Mouse (Mus musculus) right cerebral cortex, adult 2 months (tissue): ENCODE data around the gene Fam81b.
A peak's percentile ranks its signal among the peaks of the same experiment; 100 is the strongest.
"Not testable (repeated sequence)": the region's sequence is repeated elsewhere in the genome, so short reads cannot be mapped to it uniquely, and the experiment has no call there.

Experiments used
- DNase-seq, 2 experiments: peaks; one replicate each; pipeline ENCODE4 v3.0.0; 2021 to 2022; ENCODE audit warnings: low spot score in 2 of 2

Gene Fam81b

DNA sequence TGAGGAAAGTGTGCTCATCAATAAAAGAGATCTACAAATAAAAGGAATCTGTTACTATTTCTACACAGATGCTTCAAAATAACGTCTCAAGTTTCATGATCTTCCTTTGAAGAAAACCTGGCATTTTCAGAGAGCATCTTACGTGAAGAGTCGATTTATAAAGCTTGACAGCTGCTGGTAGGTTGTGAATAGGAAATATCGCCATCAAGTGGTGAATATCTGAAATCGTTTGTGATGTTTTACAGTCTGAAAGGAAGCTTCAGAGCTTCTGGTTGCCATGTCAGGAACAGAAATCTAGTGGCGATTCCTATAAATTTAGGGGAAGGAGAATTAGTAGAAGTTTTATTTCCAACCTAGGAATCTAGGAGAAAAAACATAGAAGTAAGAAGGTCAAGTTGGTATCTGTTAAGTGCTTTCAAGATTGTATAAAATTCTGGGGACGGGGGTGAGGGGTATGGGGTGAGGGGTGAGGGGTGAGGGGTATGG, at the start of gene Fam81b:
Gene Fam81b, minus strand, starts transcription at position 436 of the 486 bp plus-strand sequence.
- no peak for DNase-seq

GRCm38 (mm10) chr13:76345941-76346340, 41.1 kb upstream of the Fam81b start:
- DNase-seq, result not testable (repeated sequence)

- peak; percentile 61 to 64 for DNase-seq
Measured at GRCm38 (mm10) chr13:76318635-76319034, 13.8 kb upstream of the Fam81b start.

- DNase-seq, result no peak
Measured at GRCm38 (mm10) chr13:76311580-76311979, 6.7 kb upstream of the Fam81b start.

GRCm38 (mm10) chr13:76308811-76309210, 3.9 kb upstream of the Fam81b start:
- no peak for DNase-seq

- no peak for DNase-seq
Measured at GRCm38 (mm10) chr13:76305655-76306365, 938 bp upstream of the Fam81b start.

DNA sequence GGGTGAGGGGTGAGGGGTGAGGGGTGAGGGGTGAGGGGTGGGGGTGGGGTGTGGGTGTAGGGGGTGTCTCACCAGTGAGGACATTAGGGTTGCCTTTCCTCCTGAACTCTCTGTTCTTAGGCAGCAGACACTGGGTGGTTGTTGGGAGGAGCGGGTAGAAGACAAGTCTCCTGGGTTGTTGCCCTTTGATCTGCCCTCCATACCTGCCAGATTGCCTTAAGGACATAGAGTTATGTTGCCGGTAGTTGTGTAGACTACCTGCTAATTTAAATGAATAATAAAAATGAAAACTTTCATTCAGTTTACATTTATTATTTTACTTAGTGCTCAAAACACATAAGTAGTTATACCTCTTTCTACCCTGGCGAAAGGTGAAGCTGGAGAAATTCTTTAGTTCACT, 369 bp upstream of the Fam81b start:
- no peak for DNase-seq

DNA sequence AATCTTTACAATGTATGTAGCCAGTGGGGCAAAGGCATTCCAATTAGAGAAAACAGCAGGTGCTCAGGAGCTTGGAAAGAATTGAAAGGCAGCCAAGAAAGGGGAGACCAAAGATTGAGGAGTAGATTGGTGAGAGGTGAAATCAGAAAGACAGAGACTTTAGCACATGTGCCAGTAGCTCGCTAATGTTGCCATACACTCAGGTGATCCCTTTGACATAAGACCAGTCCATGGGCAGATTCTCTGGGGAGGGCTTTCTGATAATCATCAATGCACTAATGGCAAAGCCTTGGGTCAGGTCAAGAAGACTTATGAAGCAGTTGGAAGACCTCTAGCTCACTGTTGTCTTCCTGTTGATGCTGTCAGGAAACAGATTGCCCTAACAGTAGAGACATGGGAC, 671 bp downstream of the Fam81b start:
- no peak for DNase-seq

DNA sequence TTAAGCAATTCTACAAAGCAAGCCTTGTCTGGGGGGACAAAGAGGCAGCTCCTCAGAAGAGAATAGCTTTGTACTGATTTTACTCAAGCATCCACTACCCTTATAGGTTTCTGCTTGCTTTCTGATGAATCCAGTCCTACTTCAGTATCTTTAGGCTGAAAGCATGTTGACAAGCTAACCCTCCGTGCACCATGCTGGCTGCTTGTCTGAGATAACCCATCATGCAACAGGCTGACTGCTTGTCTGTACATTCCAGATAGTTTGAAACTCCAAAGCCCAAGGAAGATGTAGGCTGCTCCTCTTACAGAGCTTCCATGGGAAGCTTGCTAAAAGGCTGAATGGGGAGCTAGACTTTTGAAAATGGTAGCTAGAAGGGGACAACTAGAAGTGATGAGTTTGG, 1.7 kb downstream of the Fam81b start:
- no peak for DNase-seq

DNA sequence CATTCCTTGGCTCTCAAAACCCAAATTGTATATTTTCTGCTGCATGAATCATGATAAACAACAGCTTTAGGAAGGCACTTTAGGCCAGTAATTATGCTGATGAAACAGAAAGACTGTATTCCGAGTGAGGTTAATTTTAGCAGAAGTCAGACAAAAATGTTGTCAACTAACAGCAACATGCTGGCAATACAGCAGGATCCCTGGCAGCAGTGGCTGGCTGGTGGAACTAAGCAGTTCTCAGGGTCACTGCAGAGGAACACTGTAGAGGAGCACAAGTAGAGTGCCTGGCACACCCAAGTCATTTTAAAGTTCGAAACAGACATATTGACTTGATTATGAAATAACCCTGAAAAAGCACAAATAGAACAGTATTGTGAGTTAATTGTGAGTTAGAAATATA, 2.8 kb downstream of the Fam81b start:
- DNase-seq, result peak in 1 of 2 experiments; percentile 17

DNA sequence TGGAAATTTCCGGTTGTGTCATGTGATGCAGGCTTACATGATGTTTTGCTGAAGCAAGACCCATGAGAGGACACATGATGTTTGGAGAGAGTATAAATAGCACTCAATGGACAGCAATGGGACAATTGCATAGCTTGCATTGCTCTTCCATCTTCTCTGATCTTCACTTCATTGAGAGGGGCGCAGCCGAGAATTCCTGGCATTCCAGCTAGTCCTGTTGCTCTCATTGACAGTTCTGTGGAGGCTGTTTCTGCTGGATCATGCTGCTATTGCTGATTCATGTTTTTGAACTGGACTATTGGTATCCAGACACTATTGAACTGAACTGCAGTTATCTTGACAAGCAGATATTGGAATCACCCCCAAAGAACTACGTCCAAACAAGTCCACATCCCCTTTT, 12.8 kb downstream of the Fam81b start:
- DNase-seq, result no peak

GRCm38 (mm10) chr13:76284597-76284996, 20.3 kb downstream of the Fam81b start:
- DNase-seq, result no peak

GRCm38 (mm10) chr13:76264361-76265026, 40.4 kb downstream of the Fam81b start:
- DNase-seq, result peak in 1 of 2 experiments; percentile 4

GRCm38 (mm10) chr13:76258766-76259165, 46.1 kb downstream of the Fam81b start:
- DNase-seq, result peak; percentile 62 to 65

GRCm38 (mm10) chr13:76256350-76256749, 48.5 kb downstream of the Fam81b start:
- DNase-seq, result no peak

GRCm38 (mm10) chr13:76250092-76250491, 54.8 kb downstream of the Fam81b start:
- no peak for DNase-seq

DNA sequence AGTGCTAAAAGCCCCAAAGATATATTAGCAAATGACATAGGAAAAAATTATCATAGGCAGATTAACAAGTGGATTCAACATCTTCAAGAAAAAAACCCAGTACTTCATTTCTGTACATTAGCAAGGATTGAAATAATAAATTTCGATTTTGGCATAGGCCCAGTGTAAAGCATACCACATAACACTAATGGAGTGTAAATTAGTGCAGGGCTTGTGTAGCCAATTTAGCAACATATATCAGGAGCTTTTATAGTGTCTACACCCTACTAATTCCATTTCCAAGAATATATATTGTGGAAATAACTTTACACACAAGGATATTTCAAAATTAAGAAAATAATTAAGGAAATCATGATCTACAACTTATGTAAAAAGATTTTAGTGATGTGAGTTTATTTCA, 55.8 kb downstream of the Fam81b start:
- no peak for DNase-seq

- DNase-seq, result peak in 1 of 2 experiments; percentile 48
Measured at GRCm38 (mm10) chr13:76215397-76215796, 89.5 kb downstream of the Fam81b start.

GRCm38 (mm10) chr13:76214928-76215327, 89.9 kb downstream of the Fam81b start:
- no peak for DNase-seq

- no peak for DNase-seq
Measured at GRCm38 (mm10) chr13:76199943-76200342, 104.9 kb downstream of the Fam81b start.

DNA sequence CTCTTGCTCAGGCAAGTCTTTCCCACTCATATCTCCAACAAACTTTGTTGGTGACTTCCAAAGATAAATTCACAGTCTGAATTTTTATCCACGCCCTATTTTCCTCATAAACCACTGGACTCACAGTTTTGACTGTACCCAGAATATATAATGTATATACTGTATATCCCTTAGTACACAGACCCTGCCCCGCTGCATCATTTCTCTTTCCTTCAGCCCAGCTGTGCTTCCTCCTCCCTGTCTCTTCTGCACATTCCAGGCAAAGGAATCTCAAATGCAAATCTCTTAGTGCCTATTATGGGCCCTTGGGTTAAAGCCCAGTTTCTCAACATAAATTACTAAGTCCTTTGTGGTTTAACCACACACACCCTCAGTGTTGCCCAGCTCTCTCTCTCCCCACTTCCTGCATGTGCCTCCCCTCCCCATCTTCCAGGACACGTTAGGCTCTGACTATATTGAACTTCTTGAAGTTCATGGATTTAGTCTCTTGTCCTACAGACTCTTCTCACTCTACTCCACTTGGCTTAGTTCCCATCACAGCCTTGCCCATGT, 107.5 kb downstream of the Fam81b start:
- no peak for DNase-seq

DNA sequence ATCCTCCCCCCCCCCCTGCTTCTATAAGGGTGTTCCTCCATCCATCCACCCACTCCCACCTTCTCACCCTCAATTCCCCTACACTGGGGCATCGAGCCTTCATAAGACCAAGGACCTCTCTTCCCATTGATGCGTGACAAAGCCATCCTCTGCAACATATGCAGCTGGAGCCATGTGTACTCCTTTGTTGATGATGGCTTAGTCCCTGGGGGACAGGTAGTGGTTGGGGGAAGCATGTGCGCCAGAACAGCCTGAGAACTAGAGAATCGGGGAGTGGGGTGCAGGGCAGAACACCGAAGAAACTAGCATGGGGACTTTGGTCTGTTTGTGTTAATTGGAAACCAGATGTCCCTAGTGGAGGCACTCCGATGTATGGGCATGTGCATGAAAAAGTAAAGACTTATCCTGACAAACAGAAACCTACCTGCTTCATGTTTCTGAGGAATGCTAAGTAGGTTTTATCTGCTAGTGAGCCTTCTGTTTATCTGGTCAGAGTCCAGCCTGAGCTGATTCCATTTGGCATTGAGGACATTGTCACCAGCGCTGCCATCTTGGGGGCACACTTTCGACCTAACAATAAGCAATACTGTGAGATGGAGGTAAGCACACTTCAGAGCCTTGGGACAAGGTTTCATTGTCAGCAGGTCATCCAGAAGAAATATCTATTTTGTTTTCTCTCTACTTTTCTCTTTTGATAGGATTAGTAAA, 109.3 kb downstream of the Fam81b start:
- no peak for DNase-seq
